Mouse (Mus musculus) liver, embryonic 16.5 days (tissue): ENCODE data around the gene Omd. TPM values are rescaled to one million over a fixed set of nuclear protein-coding genes. Genes with fewer than 3 reads are reported as not detected.
A peak's percentile ranks its signal among the peaks of the same experiment; 100 is the strongest.
"Not testable (repeated sequence)": the region's sequence is repeated elsewhere in the genome, so short reads cannot be mapped to it uniquely, and the experiment has no call there.

Source experiments
- ATAC-seq: fragments of 200-750 bp; cut with Nextera tagmentation; 2 replicates; pipeline ENCODE4 v1.8.0; 2017; ENCODE audit warnings: low read depth, mild to moderate bottlenecking, moderate number of reproducible peaks, moderate library complexity
- H3K27ac ChIP-seq: fragments of 300-500 bp; sonication (generic); 2 replicates; pipeline ENCODE4 v1.5.1; 2014; ENCODE audit warnings: mild to moderate bottlenecking, low read length
- H3K27me3 ChIP-seq: fragments of 300-500 bp; sonication (generic); 2 replicates; pipeline ENCODE4 v1.6.1; 2014; ENCODE audit warnings: low read depth, low read length, mixed read lengths; ENCODE audit not compliant: control insufficient read depth, insufficient read depth
- H3K36me3 ChIP-seq: fragments of 300-500 bp; sonication (generic); 2 replicates; pipeline ENCODE4 v1.6.1; 2014; ENCODE audit warnings: mild to moderate bottlenecking; ENCODE audit not compliant: control insufficient read depth, insufficient read depth
- H3K4me1 ChIP-seq: fragments of 300-500 bp; sonication (generic); 2 replicates; pipeline ENCODE4 v1.6.1; 2014; ENCODE audit warnings: low read depth, low read length, mixed read lengths; ENCODE audit not compliant: control insufficient read depth
- H3K4me2 ChIP-seq: fragments of 300-500 bp; sonication (generic); 2 replicates; pipeline ENCODE4 v1.6.1; 2014; ENCODE audit warnings: low read depth, low read length, mixed read lengths
- H3K4me3 ChIP-seq: fragments of 300-500 bp; sonication (generic); 2 replicates; pipeline ENCODE4 v1.5.1; 2014; ENCODE audit warnings: low read depth, mild to moderate bottlenecking, low read length
- H3K9ac ChIP-seq: fragments of 300-500 bp; sonication (generic); 2 replicates; pipeline ENCODE4 v1.6.1; 2014; ENCODE audit warnings: low read depth, low read length
- H3K9me3 ChIP-seq: fragments of 300-500 bp; sonication (generic); replicated peaks from 2 replicates; pipeline ENCODE4 v1.6.1; 2016; ENCODE audit warnings: low read length; ENCODE audit not compliant: control insufficient read depth
- WGBS: fragments of 180-500 bp; shearing (Covaris S2); extraction: QIAGEN DNeasy Blood & Tissue Kit; methylation state at CpG from one replicate; pipeline ENCODE4 v1.1.7; 2014; ENCODE audit not compliant: insufficient replicate concordance; 5-methylcytosine and 5-hydroxymethylcytosine counted together
- polyA plus RNA-seq: library from polyadenylated mRNA; unstranded; fragments of >200 nt; fragmentation: Nextera tagmentation; extraction: Ambion mirVana; gene quantifications from 2 replicates; pipeline ENCODE4 v1.2.1, GENCODE M21; 2015

Omd gene
- polyA plus RNA-seq, 1 experiment from 2014 or later = 0.39 TPM

DNA sequence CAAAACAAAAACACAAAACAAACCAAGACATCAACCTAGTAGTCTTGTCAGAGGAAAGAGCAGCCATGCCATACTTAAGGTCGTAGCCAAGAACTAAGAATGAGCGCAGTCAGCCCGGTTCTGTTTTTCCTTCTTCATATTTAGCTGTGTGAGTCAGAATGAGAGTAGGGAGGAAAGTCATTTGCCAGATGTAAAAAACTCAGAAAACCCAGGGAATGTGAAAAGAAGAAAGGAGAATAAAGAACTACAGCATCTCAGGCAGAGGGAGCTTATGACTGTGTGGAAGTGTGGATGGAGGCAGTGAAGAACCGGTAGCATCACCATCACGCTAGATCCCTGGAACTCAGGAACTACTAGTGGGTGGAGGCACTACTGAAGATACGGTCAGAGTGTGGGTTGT, 3.8 kb downstream of the Omd start:
- Histone ChIP-seq H3K9me3 (no peaks in the 10 kb centered on the region), H3K9ac (no peak overlapping the region), H3K4me3 (no peak overlapping the region), H3K4me1 (no peaks in the 10 kb centered on the region), H3K36me3 (no peaks in the 10 kb centered on the region), H3K4me2 (no peak overlapping the region), H3K27me3 (no peaks in the 10 kb centered on the region), H3K27ac (no peak overlapping the region)
- 84% methylated on average over 6 of the region's 6 CpGs for WGBS
- ATAC-seq = no peak

- H3K27ac ChIP-seq, H3K36me3 ChIP-seq, H3K4me1 ChIP-seq, H3K4me2 ChIP-seq, H3K4me3 ChIP-seq, H3K27me3 ChIP-seq, H3K9ac ChIP-seq, ATAC-seq, H3K9me3 ChIP-seq: not testable (repeated sequence)
- 91% methylated on average over 2 of the region's 2 CpGs for WGBS
Measured at GRCm38 (mm10) chr13:49602541-49602940, 20.3 kb downstream of the Omd start.

GRCm38 (mm10) chr13:49603603-49604002, 21.3 kb downstream of the Omd start:
- no peak overlapping the region for H3K4me2 ChIP-seq
- no peaks in the 10 kb centered on the region for H3K4me1 ChIP-seq
- no peaks in the 10 kb centered on the region for H3K27me3 ChIP-seq
- no peak overlapping the region for H3K4me3 ChIP-seq
- no peaks in the 10 kb centered on the region; the same call in 1 of the 2 replicates for H3K36me3 ChIP-seq
- H3K9ac ChIP-seq = no peak overlapping the region
- no peak for ATAC-seq
- H3K9me3 ChIP-seq = no peaks in the 10 kb centered on the region
- no peak overlapping the region for H3K27ac ChIP-seq

GRCm38 (mm10) chr13:49607714-49608113, 25.5 kb downstream of the Omd start, which contains the start of gene Ogn:
TSS of gene Ogn (plus strand) at chr13:49608046.
- no peaks in the 10 kb centered on the region for H3K4me1 ChIP-seq
- no peaks in the 10 kb centered on the region for H3K27me3 ChIP-seq
- no peaks in the 10 kb centered on the region for H3K9me3 ChIP-seq
- H3K27ac ChIP-seq = no peak within 1 kb of the TSS
- no peak within 1 kb of the TSS for H3K9ac ChIP-seq
- no peak within 1 kb of the TSS for H3K4me3 ChIP-seq
- WGBS = 81% methylated on average over 4 of the region's 4 CpGs
- H3K36me3 ChIP-seq = no peaks in the 10 kb centered on the region
- no peak within 1 kb of the TSS for H3K4me2 ChIP-seq
- no peak for ATAC-seq

GRCm38 (mm10) chr13:49608589-49609322, 26.5 kb downstream of the Omd start:
- H3K9ac ChIP-seq = no peak overlapping the region
- no peaks in the 10 kb centered on the region for H3K4me1 ChIP-seq
- H3K9me3 ChIP-seq = no peaks in the 10 kb centered on the region
- H3K27me3 ChIP-seq = no peaks in the 10 kb centered on the region
- no peak overlapping the region for H3K4me3 ChIP-seq
- 76% methylated on average over 4 of the region's 4 CpGs for WGBS
- H3K27ac ChIP-seq = no peak overlapping the region
- H3K4me2 ChIP-seq = no peak overlapping the region
- ATAC-seq = no peak
- no peaks in the 10 kb centered on the region for H3K36me3 ChIP-seq

DNA sequence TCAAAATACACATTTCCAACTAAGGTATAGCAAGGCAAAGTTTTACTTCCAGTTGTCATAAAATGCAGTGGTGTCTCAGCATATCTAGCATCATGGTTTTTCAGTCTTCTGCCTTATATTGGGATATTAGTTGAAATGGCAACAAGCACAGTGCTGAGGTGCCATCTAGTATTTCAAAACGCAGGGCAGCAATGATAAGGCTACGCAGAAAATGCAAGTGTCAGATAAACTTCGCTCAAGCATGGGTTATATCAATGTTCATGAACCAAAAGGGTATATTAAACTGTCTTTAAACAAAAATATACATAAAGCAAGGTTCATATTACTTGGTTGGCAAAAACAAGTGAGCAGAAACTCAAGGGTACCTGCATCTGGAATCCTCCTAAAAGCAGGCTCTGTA, 34.8 kb downstream of the Omd start:
- Histone ChIP-seq H3K27ac (peak overlapping the region; percentile 33; the same call in 1 of the 2 replicates), H3K36me3 (no peaks in the 10 kb centered on the region), H3K9me3 (no peaks in the 10 kb centered on the region), H3K4me1 (peaks cover 10% of the 10 kb centered on the region), H3K9ac (no peak overlapping the region), H3K27me3 (no peaks in the 10 kb centered on the region), H3K4me3 (no peak overlapping the region), H3K4me2 (peak overlapping the region; percentile 19; the same call in 1 of the 2 replicates)
- 20% methylated on average over 3 of the region's 3 CpGs for WGBS
- peak; percentile 70 for ATAC-seq

DNA sequence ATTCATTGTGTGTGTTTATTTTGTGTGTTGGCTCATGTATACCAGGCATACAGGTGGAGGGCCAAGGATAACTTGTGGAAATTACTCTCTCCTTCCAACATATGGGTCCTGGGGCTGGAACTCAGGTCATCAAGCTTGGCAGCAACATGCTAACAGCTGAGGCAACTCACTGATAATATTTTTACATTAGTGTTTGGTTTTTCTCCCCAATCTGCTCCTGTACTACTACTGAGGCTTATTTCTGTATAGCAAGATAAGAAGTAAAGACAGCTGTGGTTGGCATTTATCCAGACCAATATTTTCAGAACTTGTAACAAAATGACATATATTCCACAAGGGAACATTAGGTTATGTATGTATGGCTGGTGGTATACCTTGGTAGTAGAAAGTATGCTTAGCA, 36.1 kb downstream of the Omd start:
- peak; percentile 48; the same call in 1 of the 2 replicates for ATAC-seq
- no peak overlapping the region for H3K4me2 ChIP-seq
- peaks cover 10% of the 10 kb centered on the region for H3K4me1 ChIP-seq
- no peak overlapping the region for H3K9ac ChIP-seq
- no peak overlapping the region for H3K27ac ChIP-seq
- no peaks in the 10 kb centered on the region for H3K9me3 ChIP-seq
- H3K27me3 ChIP-seq = no peaks in the 10 kb centered on the region
- no peaks in the 10 kb centered on the region for H3K36me3 ChIP-seq
- H3K4me3 ChIP-seq = no peak overlapping the region

- no peaks in the 10 kb centered on the region for H3K36me3 ChIP-seq
- H3K9ac ChIP-seq = no peak overlapping the region
- H3K9me3 ChIP-seq = no peaks in the 10 kb centered on the region
- WGBS = 81% methylated on average over 1 of the region's 1 CpGs
- H3K27ac ChIP-seq = no peak overlapping the region
- H3K4me1 ChIP-seq = peaks cover 2% of the 10 kb centered on the region
- H3K27me3 ChIP-seq = no peaks in the 10 kb centered on the region
- no peak for ATAC-seq
- no peak overlapping the region for H3K4me2 ChIP-seq
- no peak overlapping the region for H3K4me3 ChIP-seq
Measured at GRCm38 (mm10) chr13:49623216-49623615, 41.0 kb downstream of the Omd start.

GRCm38 (mm10) chr13:49628167-49628566, 45.9 kb downstream of the Omd start:
- H3K36me3 ChIP-seq = no peaks in the 10 kb centered on the region
- no peak overlapping the region for H3K4me3 ChIP-seq
- H3K4me1 ChIP-seq = no peaks in the 10 kb centered on the region
- H3K27me3 ChIP-seq = no peaks in the 10 kb centered on the region
- ATAC-seq = no peak
- H3K4me2 ChIP-seq = no peak overlapping the region
- H3K9me3 ChIP-seq = no peaks in the 10 kb centered on the region
- H3K9ac ChIP-seq = no peak overlapping the region
- H3K27ac ChIP-seq = no peak overlapping the region
